Comparison of ENCODE assay signal across 25 mouse cellular contexts in the genomic region with DNA sequence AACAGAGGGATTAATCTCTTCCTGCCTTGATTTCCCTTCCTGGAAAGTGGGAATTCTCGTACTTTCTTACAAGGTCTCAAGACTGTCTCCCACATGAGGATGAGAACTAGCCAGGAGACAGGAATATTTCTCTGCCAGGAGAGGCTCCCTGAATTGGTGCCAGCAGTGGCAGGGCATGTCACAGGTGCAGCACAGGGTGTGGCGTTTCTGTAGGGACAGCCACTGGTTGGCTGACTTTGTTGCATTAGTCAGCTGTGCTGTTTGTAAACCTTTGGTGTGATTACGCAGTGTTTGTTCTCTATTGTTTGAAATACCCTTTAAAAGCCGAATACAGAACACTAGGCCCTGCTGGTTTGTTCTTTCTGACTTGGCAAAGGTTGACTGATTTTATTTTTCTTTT. TPM values are rescaled to one million over a fixed set of nuclear protein-coding genes. Genes with fewer than 3 reads are reported as not detected.
A peak's percentile ranks its signal among the peaks of the same experiment; 100 is the strongest.
DNase-seq lines count a peak whose midpoint lies in the region; ATAC-seq and TF ChIP-seq lines count a peak whose summit lies in the region.
"Had no signal": no experiment of that assay in that cellular context is flagged by ENCODE, and none has a peak within 500 bp of the region (broad histone marks: within the 10 kb centered on the region; RNA-seq: fewer than 3 reads in every experiment).

No protein-coding gene starts in this region.

- no peak for TF ChIP-seq CTCF in liver, adult 2 months (IDR thresholded peaks at IDR 0.05; ENCODE audit: low read depth, low read length)
- TF ChIP-seq CTCF in left cerebral cortex, adult 2 months (IDR thresholded peaks at IDR 0.05): no peak

- H3K36me3 ChIP-seq in liver, adult 2 months (ENCODE audit: control insufficient read depth, insufficient read depth, low read length): no peaks in the 10 kb centered on the region
- no peaks in the 10 kb centered on the region for H3K36me3 ChIP-seq in liver, embryonic 11.5 days (ENCODE audit: control insufficient read depth, insufficient read depth, low read length)
- no peaks in the 10 kb centered on the region for H3K36me3 ChIP-seq in myocyte (ENCODE audit: control insufficient read depth, insufficient read depth)
- H3K36me3 ChIP-seq: embryonic facial prominence, embryonic 12.5 days; embryonic facial prominence, embryonic 15.5 days; heart, embryonic 10.5 days; heart, embryonic 13.5 days had no signal

- peaks cover 6% of the 10 kb centered on the region for H3K4me1 ChIP-seq in liver, adult 2 months (ENCODE audit: control insufficient read depth, insufficient read depth, low read length)
- H3K4me1 ChIP-seq in liver, embryonic 11.5 days (replicated peaks; ENCODE audit: control insufficient read depth, insufficient read depth, low read length): no peaks in the 10 kb centered on the region
- H3K4me1 ChIP-seq: embryonic facial prominence, embryonic 12.5 days; embryonic facial prominence, embryonic 15.5 days; heart, embryonic 10.5 days; heart, embryonic 13.5 days had no signal

- TF ChIP-seq POLR2A in liver, adult 2 months (IDR thresholded peaks at IDR 0.05; ENCODE audit: extremely low read depth, insufficient read depth, low read length): no peak
- TF ChIP-seq POLR2A in myocyte (IDR thresholded peaks at IDR 0.05; ENCODE audit: insufficient read length, low read depth): no peak

- 39% methylated on average over 4 of the region's 4 CpGs for WGBS in liver, adult 2 months
- 78% methylated on average over 4 of the region's 4 CpGs for WGBS in liver, embryonic 11.5 days

- H3ac ChIP-seq in myocyte (ENCODE audit: control insufficient read depth, insufficient read length): no peak overlapping the region

- no peaks in the 10 kb centered on the region for H3K79me2 ChIP-seq in liver, adult 2 months (ENCODE audit: control insufficient read depth, insufficient read depth, low read length)
- no peaks in the 10 kb centered on the region for H3K79me2 ChIP-seq in myocyte (ENCODE audit: control insufficient read depth, insufficient read depth)

- H3K27ac ChIP-seq in liver, adult 2 months (replicated peaks; ENCODE audit: insufficient read depth, low read depth, low read length): no peak overlapping the region
- no peak overlapping the region for H3K27ac ChIP-seq in liver, embryonic 11.5 days (ENCODE audit: low read depth, low read length)
- H3K27ac ChIP-seq in left cerebral cortex, adult 2 months: no peak overlapping the region
- H3K27ac ChIP-seq: embryonic facial prominence, embryonic 12.5 days; embryonic facial prominence, embryonic 15.5 days; gastrocnemius, adult 2 months; heart, embryonic 10.5 days; heart, embryonic 13.5 days; hindbrain, embryonic 14.5 days; hindbrain, postnatal 0 days had no signal

- no peak overlapping the region for H3K9ac ChIP-seq in liver, adult 2 months (ENCODE audit: low read depth, low read length)
- no peak overlapping the region for H3K9ac ChIP-seq in liver, embryonic 11.5 days (ENCODE audit: low read depth, low read length)
- H3K9ac ChIP-seq: embryonic facial prominence, embryonic 12.5 days; embryonic facial prominence, embryonic 15.5 days; forebrain, postnatal 0 days; heart, embryonic 13.5 days; hindbrain, embryonic 14.5 days had no signal

- no peak overlapping the region for H3K4me2 ChIP-seq in liver, embryonic 11.5 days
- H3K4me2 ChIP-seq in myocyte (ENCODE audit: low read depth): no peak overlapping the region
- H3K4me2 ChIP-seq: embryonic facial prominence, embryonic 12.5 days; embryonic facial prominence, embryonic 15.5 days; heart, embryonic 13.5 days; hindbrain, embryonic 14.5 days had no signal

- H3K9me3 ChIP-seq in liver, embryonic 11.5 days (ENCODE audit: control insufficient read depth, low read length): no peaks in the 10 kb centered on the region
- H3K9me3 ChIP-seq: embryonic facial prominence, embryonic 12.5 days; embryonic facial prominence, embryonic 15.5 days; heart, embryonic 10.5 days; heart, embryonic 13.5 days had no signal

- DNase-seq in cerebellum, postnatal 25 days: peak; percentile 33 to 58
- no peak for DNase-seq in cerebellum, adult 8-10 months
- peak; percentile 56 for DNase-seq in liver, adult 2 months (ENCODE audit: extremely low read depth, low read depth, low spot score)
- no peak for DNase-seq in liver, embryonic 11.5 days (ENCODE audit: low spot score)
- DNase-seq in left cerebral cortex, adult 2 months (ENCODE audit: extremely low spot score in 1 of 2, low spot score in 2 of 2): no peak
- DNase-seq: adrenal gland, adult 2 months; adrenal gland, postnatal 14 days; cerebellum, adult 11-12 months; cerebellum, adult 9-11 months; gastrocnemius, adult 2 months; gastrocnemius, postnatal 14 days; heart, adult 18-20 months; heart, postnatal 14 days; heart, postnatal 4 days had no signal

- no peak for ATAC-seq in liver, embryonic 11.5 days (replicated peaks; ENCODE audit: low FRiP score)
- ATAC-seq: CD4-positive, CD25-positive, alpha-beta regulatory T cell, adult 4 months; forebrain, embryonic 14.5 days; hindbrain, postnatal 0 days; inflammation-experienced regulatory T-cells, adult 6 months had no signal

- H3K4me3 ChIP-seq in liver, adult 2 months (ENCODE audit: insufficient read depth, low read depth, low read length): no peak overlapping the region
- H3K4me3 ChIP-seq in liver, embryonic 11.5 days (ENCODE audit: low read depth, low read length): no peak overlapping the region
- H3K4me3 ChIP-seq in myocyte: no peak overlapping the region
- no peak overlapping the region for H3K4me3 ChIP-seq in left cerebral cortex, adult 2 months
- H3K4me3 ChIP-seq: embryonic facial prominence, embryonic 12.5 days; embryonic facial prominence, embryonic 15.5 days; gastrocnemius, adult 2 months; heart, embryonic 10.5 days; heart, embryonic 13.5 days had no signal

- no peaks in the 10 kb centered on the region for H3K27me3 ChIP-seq in liver, adult 2 months (ENCODE audit: control insufficient read depth, insufficient read depth, low read length)
- no peaks in the 10 kb centered on the region for H3K27me3 ChIP-seq in liver, embryonic 11.5 days (replicated peaks; ENCODE audit: control insufficient read depth, insufficient read depth, low read length)
- no peaks in the 10 kb centered on the region for H3K27me3 ChIP-seq in myocyte (ENCODE audit: control insufficient read depth, insufficient read depth, insufficient read length)
- H3K27me3 ChIP-seq: embryonic facial prominence, embryonic 12.5 days; embryonic facial prominence, embryonic 15.5 days; heart, embryonic 13.5 days had no signal

- intact Hi-C loops in left cerebral cortex, adult 2 months (cut with DNase I): no loop called here

TF ChIP-seq in myocyte, 11 proteins besides CTCF, POLR2A, EP300 and RAD21:
- TF ChIP-seq TCF3 (IDR thresholded peaks at IDR 0.05; ENCODE audit: insufficient read length, low read depth): no peak
- peak in 2 of 3 experiments; percentile 41 to 78 for TF ChIP-seq MYOD1 (IDR thresholded peaks at IDR 0.05; ENCODE audit: control insufficient read depth in 1 of 3, insufficient read length in 2 of 3, low read depth in 2 of 3)
- TF ChIP-seq MYOG (IDR thresholded peaks at IDR 0.05; ENCODE audit: control insufficient read depth in 1 of 3, insufficient read depth in 1 of 3, insufficient read length in 2 of 3, low read depth in 2 of 3): peak in 1 of 3 experiments; percentile 60

RNA-seq across cellular contexts. Expression of a gene that starts 11.8 kb away (rescaled TPM):
- total RNA-seq in liver, adult 2 months (2014; rRNA removed): 30.3 and 36.3 TPM in 2 replicates
- 12.2 and 18.8 TPM in 2 replicates for polyA plus RNA-seq in liver, adult 2 months (2012; rRNA removed)
- polyA plus RNA-seq in liver, embryonic 11.5 days (2014; fragmentation: Nextera tagmentation; extraction: Ambion mirVana): 0.05 and 0.14 TPM in 2 replicates
- 3.6 TPM for polyA plus RNA-seq in myocyte (2012; fragmentation: generic; extraction: Trizol)
- total RNA-seq in left cerebral cortex, adult 2 months (2021): 1 to 10 TPM; 2.3 to 3.8 TPM

Comparison
In these comparisons a context has a peak if more than half of its experiments do, and no peak if none do; other contexts are left out.
1. DNase-seq: peak in cerebellum, postnatal 25 days (2 of 2) and liver, adult 2 months (single experiment); none in cerebellum, adult 8-10 months (single experiment), liver, embryonic 11.5 days (single experiment) and left cerebral cortex, adult 2 months (0 of 2).